Mouse (Mus musculus): ENCODE data around the gene Elovl2.
"Not testable (repeated sequence)": the region's sequence is repeated elsewhere in the genome, so short reads cannot be mapped to it uniquely, and the experiment has no call there.

Gene Elovl2

DNA sequence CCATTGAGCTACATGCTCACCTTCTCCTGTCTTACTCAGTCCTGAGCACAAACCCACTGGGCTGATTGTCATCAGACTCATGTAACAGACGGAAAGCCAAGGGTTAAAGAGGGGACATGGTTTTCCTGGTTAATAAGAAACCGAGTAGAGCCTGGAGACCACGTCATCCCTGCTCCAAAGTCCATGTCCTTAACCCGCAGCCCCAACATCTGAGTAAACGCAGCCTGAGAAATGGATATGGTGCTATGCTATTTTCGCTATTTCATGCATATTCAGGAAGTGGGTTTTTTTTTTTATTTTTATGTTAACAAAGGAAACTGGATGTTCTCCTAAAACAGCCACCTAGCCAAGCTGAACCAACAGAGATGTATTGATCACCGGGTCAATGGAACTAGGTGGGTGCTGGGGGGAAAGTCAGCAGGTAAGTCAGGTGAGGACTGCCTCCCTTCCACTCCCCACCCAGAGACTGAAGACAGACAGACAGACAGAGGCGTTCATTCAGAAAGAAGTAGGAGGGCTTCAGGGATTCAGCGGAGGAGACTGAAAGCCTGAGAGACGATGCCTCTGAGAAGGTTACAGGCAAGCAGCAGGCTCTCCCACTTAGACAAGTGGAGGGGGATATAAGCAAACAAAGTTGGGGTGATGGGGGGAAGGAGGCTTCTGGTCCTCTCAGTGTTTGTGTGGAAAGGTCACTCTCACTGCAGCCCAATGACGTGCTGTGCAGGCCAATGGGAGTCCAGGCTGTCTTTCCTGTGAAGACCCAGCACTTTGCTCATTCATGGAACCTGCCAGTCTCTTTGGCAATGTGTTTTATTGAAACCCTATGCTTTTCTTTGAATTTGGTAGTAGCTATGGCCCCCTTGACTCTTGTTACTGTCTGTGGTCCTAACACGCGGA is 15.9 kb upstream of the Elovl2 start:
- in situ Hi-C loops (cut with MboI, MseI), result loop anchor here (5.0 kb wide), 3 partner anchors 99 to 389 kb away; no protein-coding TSS in a partner anchor

DNA sequence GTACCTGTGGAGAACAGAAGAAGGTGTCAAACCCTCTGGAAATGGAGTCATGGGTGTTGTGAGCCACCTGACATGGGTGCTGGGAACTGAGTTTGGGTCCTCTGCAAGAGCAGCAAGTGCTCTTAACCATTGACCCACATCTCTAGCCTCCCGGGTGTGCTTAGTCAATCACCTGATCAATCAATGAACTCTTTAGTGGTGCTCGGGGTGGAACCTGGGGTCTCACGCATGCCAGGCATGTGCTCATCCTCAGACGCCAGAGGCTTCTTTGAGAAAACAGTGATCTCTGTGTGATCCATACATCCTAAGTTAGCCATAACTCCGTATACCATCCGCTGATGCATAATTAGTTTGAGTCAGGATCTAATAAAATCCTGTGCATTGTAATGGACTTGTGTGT is 15.0 kb upstream of the Elovl2 start:
- in situ Hi-C loops (cut with MboI, MseI), result loop anchor here (5.0 kb wide), 3 partner anchors 98 to 388 kb away; no protein-coding TSS in a partner anchor

DNA sequence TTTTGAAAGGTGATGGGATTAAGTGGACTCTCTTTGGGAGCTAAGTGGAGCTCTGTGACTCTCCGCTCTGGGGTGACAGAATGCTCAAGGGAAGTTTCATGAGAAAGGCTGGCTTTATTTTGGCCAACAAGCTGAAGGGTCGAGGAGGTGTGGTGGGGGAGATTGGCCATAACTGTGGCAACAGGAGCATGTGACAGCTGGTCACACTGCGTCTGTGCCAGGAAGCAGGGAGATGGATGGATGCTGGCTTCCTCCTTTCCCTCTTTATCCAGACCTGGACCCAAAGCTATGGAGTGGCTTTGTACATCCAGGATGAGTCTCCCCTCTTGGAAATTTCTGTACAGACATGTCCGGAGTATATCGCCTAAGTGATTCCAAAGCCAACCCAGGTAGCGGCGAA is 13.0 kb upstream of the Elovl2 start:
- in situ Hi-C loops (cut with MboI, MseI), result no loop called here

- in situ Hi-C loops (cut with MboI, MseI), result no loop called here
These were observed 12.0 kb upstream of the Elovl2 start for GRCm38 (mm10) chr13:41232209-41232608.

DNA sequence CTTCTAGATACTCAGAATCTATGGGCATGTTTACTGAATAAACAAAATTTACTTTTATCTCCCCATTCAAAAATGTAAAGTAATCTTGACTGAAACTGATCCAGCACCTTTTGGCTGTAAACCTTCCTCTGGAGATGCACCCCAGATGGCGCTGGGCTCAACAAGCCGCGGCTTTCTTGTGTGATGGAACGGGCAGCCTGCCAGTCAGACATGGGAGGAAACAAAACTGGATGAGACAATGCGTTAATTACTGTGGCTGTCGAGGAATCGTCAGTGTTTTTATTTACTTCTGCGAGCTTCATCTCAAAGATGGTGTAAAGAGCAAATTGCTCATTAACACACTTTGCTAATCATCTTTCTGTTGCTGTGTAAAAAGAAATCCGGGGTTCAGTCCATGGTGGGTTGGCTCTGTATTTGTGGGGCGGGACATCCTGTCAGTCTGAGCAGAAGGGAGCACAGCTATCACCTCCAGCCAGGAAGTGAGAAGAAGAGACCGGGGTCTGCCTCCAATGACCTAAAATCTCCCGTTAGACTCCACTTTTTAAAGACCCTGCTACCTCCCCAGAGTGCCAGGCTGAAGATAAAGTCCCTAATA is 11.3 kb upstream of the Elovl2 start:
- in situ Hi-C loops (cut with MboI, MseI), result no loop called here

- in situ Hi-C loops (cut with MboI, MseI), result no loop called here
These were observed 10.1 kb upstream of the Elovl2 start for GRCm38 (mm10) chr13:41230256-41230655.

DNA sequence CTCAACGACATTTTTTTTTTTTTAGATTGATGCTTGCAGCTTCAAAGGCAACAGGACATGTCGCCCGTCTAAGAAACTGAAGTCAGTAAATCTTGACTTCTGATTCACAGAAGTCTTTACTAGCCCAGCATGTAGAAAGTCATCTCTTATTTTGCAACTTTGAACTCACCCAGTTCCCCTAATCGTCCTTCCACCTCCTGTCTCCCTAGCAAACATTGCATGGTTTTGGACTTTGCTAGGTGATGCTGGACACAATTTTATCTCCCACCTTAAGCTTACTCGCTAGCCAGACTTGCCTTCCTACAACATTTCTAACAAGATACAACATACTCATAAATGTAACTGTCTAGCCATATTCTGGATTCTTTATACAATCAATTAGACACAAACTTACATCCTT is 7.9 kb upstream of the Elovl2 start:
- in situ Hi-C loops (cut with MboI, MseI), result no loop called here

GRCm38 (mm10) chr13:41226513-41226912 is 6.3 kb upstream of the Elovl2 start:
- in situ Hi-C loops (cut with MboI, MseI), result no loop called here

DNA sequence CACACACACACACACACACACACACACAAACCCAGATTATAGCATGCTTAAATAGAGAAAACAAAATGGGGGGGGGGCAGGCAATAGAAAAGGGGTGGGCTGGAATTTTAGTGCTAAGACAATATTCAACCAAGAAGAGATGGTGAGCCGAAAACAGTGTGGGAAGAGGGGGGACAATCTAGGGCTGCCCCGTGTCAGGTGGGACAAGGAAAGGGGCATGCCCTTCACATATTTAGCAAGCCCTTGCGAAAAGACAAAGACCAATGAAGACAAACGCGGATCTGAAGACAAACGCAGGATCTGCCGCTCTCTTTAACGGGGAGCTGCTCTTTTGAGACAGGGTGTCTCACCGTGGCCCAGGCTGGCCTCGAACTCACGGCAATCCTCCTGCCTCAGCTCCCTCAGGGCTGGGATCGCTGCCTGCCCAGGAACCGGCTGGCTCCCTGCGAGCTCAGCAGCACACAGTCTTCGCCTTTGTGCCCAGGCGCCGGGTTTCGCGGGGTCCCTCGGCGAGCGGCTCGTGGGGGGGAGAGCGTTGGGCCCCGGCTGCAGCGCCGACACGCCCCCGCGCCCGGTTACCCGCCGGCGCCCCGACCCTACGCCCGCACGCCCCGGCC is 410 bp downstream of the Elovl2 start:
- in situ Hi-C loops (cut with MboI, MseI), result no loop called here

DNA sequence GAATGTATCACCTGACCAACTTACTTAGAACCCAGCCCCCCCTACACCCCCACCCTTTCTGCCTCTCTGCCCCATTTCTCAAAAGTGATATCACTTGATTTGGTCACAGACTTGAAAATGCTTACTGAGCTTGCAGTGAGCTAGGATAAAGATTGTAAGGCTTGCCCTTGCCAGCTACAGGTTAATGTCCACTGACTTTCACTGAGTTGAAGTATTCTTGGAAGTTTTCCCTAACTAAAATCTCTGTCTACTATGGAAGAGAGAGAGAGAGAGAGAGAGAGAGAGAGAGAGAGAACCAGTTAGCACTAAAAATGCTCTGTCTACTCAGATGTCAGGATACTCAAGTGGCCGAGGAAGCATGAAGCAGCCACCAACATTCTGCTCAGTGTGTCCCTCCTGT is 1.1 kb downstream of the Elovl2 start:
- in situ Hi-C loops (cut with MboI, MseI), result no loop called here

- in situ Hi-C loops (cut with MboI, MseI), result no loop called here
These were observed 4.0 kb downstream of the Elovl2 start for GRCm38 (mm10) chr13:41216236-41216635.

GRCm38 (mm10) chr13:41215669-41216068 is 4.5 kb downstream of the Elovl2 start:
- in situ Hi-C loops (cut with MboI, MseI), result no loop called here

GRCm38 (mm10) chr13:41212558-41213322 is 7.5 kb downstream of the Elovl2 start:
- in situ Hi-C loops (cut with MboI, MseI), result no loop called here

DNA sequence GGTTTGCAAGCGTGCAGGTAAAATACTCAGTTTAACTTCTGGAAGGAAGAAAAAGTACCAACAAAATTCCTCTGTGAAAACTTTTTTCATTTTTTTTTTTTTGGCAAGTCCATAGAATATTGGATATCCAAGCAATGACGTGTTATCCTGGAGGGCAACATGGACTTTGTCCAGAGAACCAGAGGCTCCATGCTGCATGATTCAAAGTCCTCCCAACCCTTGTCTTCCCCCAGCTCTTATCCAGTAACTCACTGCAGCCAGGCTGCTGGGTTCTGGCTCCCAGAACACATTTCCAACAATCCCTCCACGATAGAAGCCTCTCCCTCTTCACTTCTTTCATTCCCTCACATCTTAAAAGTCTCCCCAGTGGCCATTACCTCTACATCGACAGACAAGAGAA is 8.9 kb downstream of the Elovl2 start:
- in situ Hi-C loops (cut with MboI, MseI), result no loop called here

- in situ Hi-C loops (cut with MboI, MseI), result no loop called here
These were observed 14.0 kb downstream of the Elovl2 start for GRCm38 (mm10) chr13:41206241-41206640.

GRCm38 (mm10) chr13:41205568-41205967 is 14.6 kb downstream of the Elovl2 start:
- in situ Hi-C loops (cut with MboI, MseI), result not testable (repeated sequence)

GRCm38 (mm10) chr13:41203691-41204090 is 16.5 kb downstream of the Elovl2 start:
- in situ Hi-C loops (cut with MboI, MseI), result no loop called here

DNA sequence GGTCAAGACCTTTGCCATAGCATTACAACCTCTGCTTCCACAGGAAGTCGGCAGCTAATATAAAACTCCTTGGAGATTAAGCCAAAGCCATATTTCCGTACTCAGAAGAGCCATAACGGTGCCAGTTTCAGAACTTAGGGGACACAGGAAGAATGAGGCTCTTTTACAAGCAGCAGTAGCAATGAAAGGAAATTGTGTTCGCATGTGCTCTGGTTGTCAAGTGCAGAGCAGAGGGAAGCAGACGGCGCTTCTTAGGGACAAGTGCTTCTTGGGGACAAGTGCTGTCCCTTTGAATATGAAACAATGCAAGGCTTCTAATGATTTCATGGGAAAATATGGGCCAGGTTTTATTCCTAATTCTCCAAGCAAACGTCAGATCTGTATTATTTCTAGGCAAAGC is 16.9 kb downstream of the Elovl2 start:
- in situ Hi-C loops (cut with MboI, MseI), result no loop called here

DNA sequence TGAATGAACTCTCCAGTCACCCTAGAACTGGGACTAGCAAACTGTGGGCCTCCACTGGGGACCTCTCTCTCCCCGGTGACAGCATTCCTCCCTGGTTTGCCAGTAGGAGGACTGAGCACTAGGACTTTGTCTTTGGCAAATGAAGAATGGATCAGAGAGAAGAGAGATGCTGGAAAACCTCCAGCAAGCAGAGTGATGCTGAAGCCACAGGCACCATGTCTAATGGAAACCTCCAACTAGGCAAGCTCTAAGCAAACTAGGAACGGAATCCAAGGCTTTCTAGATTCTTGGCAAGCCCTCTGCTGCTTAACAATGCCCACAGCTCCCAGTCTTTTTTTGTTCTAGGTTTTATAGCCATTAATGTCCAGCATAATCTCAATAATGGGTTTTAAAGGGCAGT is 19.3 kb downstream of the Elovl2 start:
- in situ Hi-C loops (cut with MboI, MseI), result no loop called here

- in situ Hi-C loops (cut with MboI, MseI), result loop anchor here in 1 of 2 experiments (25.0 kb wide), 1 partner anchor 858 kb away; no protein-coding TSS in a partner anchor
These were observed 24.4 kb downstream of the Elovl2 start for GRCm38 (mm10) chr13:41195640-41196333.

DNA sequence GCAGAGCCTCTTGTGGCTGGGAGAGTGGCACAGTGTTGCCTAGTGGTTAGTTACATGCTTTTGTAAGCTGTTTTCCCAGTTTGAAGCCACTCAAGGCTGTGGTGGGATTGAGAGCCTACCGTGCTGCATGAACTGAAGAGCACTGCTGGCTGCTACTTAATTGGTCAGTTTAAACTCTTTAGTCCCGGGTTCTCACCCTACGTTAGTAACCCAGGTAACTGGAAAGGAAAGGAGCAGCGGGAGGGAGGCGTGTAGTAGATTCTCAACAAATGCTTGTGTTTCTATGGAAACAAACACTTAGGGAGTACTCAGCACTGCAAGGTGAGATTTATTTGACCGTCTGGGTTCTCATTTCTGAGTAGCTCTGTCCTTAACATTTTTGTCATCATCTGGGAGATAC is 32.3 kb downstream of the Elovl2 start:
- in situ Hi-C loops (cut with MboI, MseI), result loop anchor here in 1 of 2 experiments (25.0 kb wide), 1 partner anchor 851 kb away; no protein-coding TSS in a partner anchor

Data from T-helper 17 cell (primary cell).